Mouse (Mus musculus) stomach, embryonic 14.5 days (tissue): ENCODE results near the gene Grap2. TPM values are rescaled to one million over a fixed set of nuclear protein-coding genes. Genes with fewer than 3 reads are reported as not detected.

ENCODE experiments used
- ATAC-seq: fragments of 200-750 bp; cut with Nextera tagmentation; 2 replicates; pipeline ENCODE4 v1.8.0; 2017; ENCODE audit warnings: low read depth, moderate TSS enrichment; ENCODE audit not compliant: insufficient number of reproducible peaks, insufficient read depth, low FRiP score
- H3K27ac ChIP-seq: fragments of 300-500 bp; sonication (generic); 2 replicates; pipeline ENCODE4 v1.5.1; 2014; ENCODE audit warnings: mild to moderate bottlenecking, low read length, moderate library complexity, mixed read lengths
- H3K27me3 ChIP-seq: fragments of 300-500 bp; sonication (generic); 2 replicates; pipeline ENCODE4 v1.6.1; 2014; ENCODE audit warnings: low read length, control low read depth, mixed read lengths; ENCODE audit not compliant: control insufficient read depth, insufficient read depth
- H3K36me3 ChIP-seq: fragments of 300-500 bp; sonication (generic); 2 replicates; pipeline ENCODE4 v1.6.1; 2014; ENCODE audit warnings: mild to moderate bottlenecking, control low read depth, low read length, moderate library complexity, mixed read lengths; ENCODE audit not compliant: control insufficient read depth, insufficient read depth
- H3K4me1 ChIP-seq: fragments of 300-500 bp; sonication (generic); 2 replicates; pipeline ENCODE4 v1.6.1; 2014; ENCODE audit warnings: low read length, control low read depth, mixed read lengths; ENCODE audit not compliant: control insufficient read depth, insufficient read depth
- H3K4me2 ChIP-seq: fragments of 300-500 bp; sonication (generic); replicated peaks from 2 replicates; pipeline ENCODE4 v1.6.1; 2014; ENCODE audit warnings: low read depth, low read length, control low read depth
- H3K4me3 ChIP-seq: fragments of 300-500 bp; sonication (generic); 2 replicates; pipeline ENCODE4 v1.5.1; 2014; ENCODE audit warnings: low read depth, low read length, control low read depth
- H3K9ac ChIP-seq: fragments of 300-500 bp; sonication (generic); replicated peaks from 2 replicates; pipeline ENCODE4 v1.6.1; 2014; ENCODE audit warnings: low read depth, mild to moderate bottlenecking, control low read depth, low read length, moderate library complexity, mixed read lengths
- H3K9me3 ChIP-seq: fragments of 300-500 bp; sonication (generic); 2 replicates; pipeline ENCODE4 v1.6.1; 2016; ENCODE audit warnings: low read depth, low read length, control low read depth; ENCODE audit not compliant: control insufficient read depth
- WGBS: fragments of 180-500 bp; shearing (Covaris S2); extraction: QIAGEN DNeasy Blood & Tissue Kit; methylation state at CpG from one replicate; pipeline ENCODE4 v1.1.7; 2014; 5-methylcytosine and 5-hydroxymethylcytosine counted together
- polyA plus RNA-seq: library from polyadenylated mRNA; unstranded; fragments of >200 nt; fragmentation: Nextera tagmentation; extraction: Ambion mirVana; gene quantifications from 2 replicates; pipeline ENCODE4 v1.2.1, GENCODE M21; 2014

Gene Grap2
- polyA plus RNA-seq, 1 experiment from 2014 or later: 0.97 TPM

- Histone ChIP-seq H3K4me1 (peaks cover 10% of the 10 kb centered on the region), H3K36me3 (no peaks in the 10 kb centered on the region), H3K27ac (no peak within 1 kb of the TSS), H3K9me3 (peaks cover 4% of the 10 kb centered on the region; the same call in 1 of the 2 replicates), H3K9ac (peak within 1 kb of the TSS; percentile 46), H3K4me2 (peak within 1 kb of the TSS; percentile 77), H3K4me3 (peak within 1 kb of the TSS; percentile 43), H3K27me3 (peaks cover 16% of the 10 kb centered on the region; the same call in 1 of the 2 replicates)
- ATAC-seq: peak; percentile 82
- 5% methylated on average over 83 of the region's 85 CpGs for WGBS
These were observed 99.2 kb downstream of the Grap2 start, which contains the start of gene Fam83f for GRCm38 (mm10) chr15:80671295-80672252. Gene Fam83f (plus strand): TSS chr15:80671847.

- H3K36me3 ChIP-seq: no peaks in the 10 kb centered on the region
- WGBS: 55% methylated on average over 2 of the region's 2 CpGs
- no peak for ATAC-seq
- H3K4me3 ChIP-seq: peak overlapping the region; percentile 5; the same call in 1 of the 2 replicates
- H3K9ac ChIP-seq: no peak overlapping the region
- no peaks in the 10 kb centered on the region for H3K9me3 ChIP-seq
- no peak overlapping the region for H3K27ac ChIP-seq
- peak overlapping the region; percentile 77 for H3K4me2 ChIP-seq
- H3K4me1 ChIP-seq: peaks cover 10% of the 10 kb centered on the region
- peaks cover 16% of the 10 kb centered on the region; the same call in 1 of the 2 replicates for H3K27me3 ChIP-seq
These were observed 100.4 kb downstream of the Grap2 start for GRCm38 (mm10) chr15:80672810-80673209.

GRCm38 (mm10) chr15:80673337-80674095, 101.1 kb downstream of the Grap2 start:
- no peaks in the 10 kb centered on the region for H3K36me3 ChIP-seq
- no peak for ATAC-seq
- peaks cover 16% of the 10 kb centered on the region; the same call in 1 of the 2 replicates for H3K27me3 ChIP-seq
- no peak overlapping the region for H3K9ac ChIP-seq
- 59% methylated on average over 4 of the region's 4 CpGs for WGBS
- no peak overlapping the region for H3K4me2 ChIP-seq
- H3K9me3 ChIP-seq: no peaks in the 10 kb centered on the region
- H3K27ac ChIP-seq: no peak overlapping the region
- H3K4me3 ChIP-seq: no peak overlapping the region
- H3K4me1 ChIP-seq: peaks cover 10% of the 10 kb centered on the region

- H3K27me3 ChIP-seq: peaks cover 16% of the 10 kb centered on the region; the same call in 1 of the 2 replicates
- WGBS: 64% methylated on average over 6 of the region's 6 CpGs
- H3K4me2 ChIP-seq: no peak overlapping the region
- no peak overlapping the region for H3K27ac ChIP-seq
- no peak overlapping the region for H3K9ac ChIP-seq
- H3K36me3 ChIP-seq: no peaks in the 10 kb centered on the region
- ATAC-seq: no peak
- no peaks in the 10 kb centered on the region for H3K9me3 ChIP-seq
- H3K4me3 ChIP-seq: no peak overlapping the region
- H3K4me1 ChIP-seq: peaks cover 10% of the 10 kb centered on the region
These were observed 102.3 kb downstream of the Grap2 start for GRCm38 (mm10) chr15:80674700-80675099.

- WGBS: 50% methylated on average over 8 of the region's 8 CpGs
- H3K36me3 ChIP-seq: no peaks in the 10 kb centered on the region
- no peaks in the 10 kb centered on the region for H3K9me3 ChIP-seq
- H3K9ac ChIP-seq: no peak overlapping the region
- peak overlapping the region; percentile 0; the same call in 1 of the 2 replicates for H3K27ac ChIP-seq
- peaks cover 30% of the 10 kb centered on the region for H3K4me1 ChIP-seq
- H3K4me3 ChIP-seq: no peak overlapping the region
- peak; percentile 24; the same call in 1 of the 2 replicates for ATAC-seq
- no peak overlapping the region for H3K4me2 ChIP-seq
- no peaks in the 10 kb centered on the region for H3K27me3 ChIP-seq
These were observed 107.3 kb downstream of the Grap2 start for GRCm38 (mm10) chr15:80679515-80680215.

GRCm38 (mm10) chr15:80680347-80681030, 108.1 kb downstream of the Grap2 start:
- no peak overlapping the region for H3K27ac ChIP-seq
- no peaks in the 10 kb centered on the region for H3K9me3 ChIP-seq
- H3K4me3 ChIP-seq: no peak overlapping the region
- 49% methylated on average over 7 of the region's 7 CpGs for WGBS
- H3K4me2 ChIP-seq: no peak overlapping the region
- H3K9ac ChIP-seq: no peak overlapping the region
- peaks cover 29% of the 10 kb centered on the region; the same call in 1 of the 2 replicates for H3K4me1 ChIP-seq
- no peak for ATAC-seq
- H3K36me3 ChIP-seq: no peaks in the 10 kb centered on the region
- no peaks in the 10 kb centered on the region for H3K27me3 ChIP-seq

- 81% methylated on average over 4 of the region's 4 CpGs for WGBS
- no peaks in the 10 kb centered on the region for H3K27me3 ChIP-seq
- peaks cover 29% of the 10 kb centered on the region; the same call in 1 of the 2 replicates for H3K4me1 ChIP-seq
- H3K4me2 ChIP-seq: no peak overlapping the region
- H3K36me3 ChIP-seq: no peaks in the 10 kb centered on the region
- H3K27ac ChIP-seq: no peak overlapping the region
- no peaks in the 10 kb centered on the region for H3K9me3 ChIP-seq
- no peak for ATAC-seq
- no peak overlapping the region for H3K9ac ChIP-seq
- no peak overlapping the region for H3K4me3 ChIP-seq
These were observed 109.1 kb downstream of the Grap2 start for GRCm38 (mm10) chr15:80681466-80681881.
